Mouse (Mus musculus) ES-E14 (cell line): ENCODE measurements around the gene Scel.

Source experiments
- MAFK ChIP-seq: IDR thresholded peaks from 2 replicates; pipeline ENCODE4 v1.6.1; 2014; ENCODE audit warnings: mild to moderate bottlenecking, low read depth, low read length, inconsistent platforms; ENCODE audit not compliant: insufficient read depth
- ZC3H11A ChIP-seq: IDR thresholded peaks from 2 replicates; pipeline ENCODE4 v1.6.1; 2012; ENCODE audit warnings: low read depth, mild to moderate bottlenecking, inconsistent platforms, low read length, borderline replicate concordance
- ZNF384 ChIP-seq: IDR thresholded peaks from 2 replicates; pipeline ENCODE4 v1.6.1; 2012; ENCODE audit warnings: low read depth, low read length, inconsistent platforms

DNA sequence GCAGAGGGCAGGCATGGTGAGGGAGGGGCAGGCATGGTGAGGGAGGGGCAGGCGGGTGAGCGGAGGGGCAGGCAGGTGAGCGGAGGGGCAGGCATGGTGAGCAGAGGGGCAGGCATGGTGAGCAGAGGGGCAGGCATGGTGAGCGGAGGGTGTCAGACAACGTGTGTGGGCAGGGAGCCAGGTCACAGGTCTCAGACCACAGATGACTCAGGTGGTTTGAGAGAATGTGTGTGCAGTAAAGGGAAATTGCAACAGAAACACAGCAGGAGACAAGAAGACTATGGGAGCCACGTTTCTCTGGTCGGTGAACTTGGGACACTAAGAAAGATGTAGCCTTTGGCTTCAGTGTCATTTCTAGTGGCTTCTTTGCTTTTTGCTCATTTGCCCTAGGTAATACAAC, 8.6 kb upstream of the Scel start:
- no peak for TF ChIP-seq MAFK
- TF ChIP-seq ZC3H11A, result no peak
- no peak for TF ChIP-seq ZNF384
